Mouse (Mus musculus): ENCODE data around the gene Btnl2. TPM values are rescaled to one million over a fixed set of nuclear protein-coding genes. Genes with fewer than 3 reads are reported as not detected.

Btnl2 gene
- 1.8 and 3.7 TPM in 2 replicates for polyA plus RNA-seq (2012; rRNA removed; ENCODE audit: low replicate concordance)

GRCm38 (mm10) chr17:34354539-34354938 lies at the start of gene Btnl2:
Gene Btnl2, plus strand, starts transcription at chr17:34354822.

GRCm38 (mm10) chr17:34305380-34306030 lies 49.1 kb upstream of the Btnl2 start, which contains the start of gene H2-Eb1:
Gene H2-Eb1, plus strand, starts transcription at chr17:34305867.

GRCm38 (mm10) chr17:34325436-34325835 lies 29.2 kb upstream of the Btnl2 start, which contains the start of gene H2-Eb2:
Gene H2-Eb2, plus strand, starts transcription at chr17:34325665.

GRCm38 (mm10) chr17:34376847-34377246 lies 22.2 kb downstream of the Btnl2 start, which contains the start of gene Btnl1:
Gene Btnl1, plus strand, starts transcription at chr17:34377132.

GRCm38 (mm10) chr17:34398711-34399393 lies 44.2 kb downstream of the Btnl2 start, which contains the start of gene BC051142:
Gene BC051142, plus strand, starts transcription at chr17:34398820.

Other genes starting within 250 kb of the Btnl2 start
- gene H2-DMa, start 235.3 kb upstream of the Btnl2 start, polyA plus RNA-seq (2012; rRNA removed; ENCODE audit: low replicate concordance): 180 and 191 TPM in 2 replicates
- 112 and 199 TPM in 2 replicates for gene Brd2, start 232.2 kb upstream of the Btnl2 start, polyA plus RNA-seq (2012; rRNA removed; ENCODE audit: low replicate concordance)
- gene H2-DMb2, start 211.5 kb upstream of the Btnl2 start, polyA plus RNA-seq (2012; rRNA removed; ENCODE audit: low replicate concordance): 125 and 219 TPM in 2 replicates
- 243 and 276 TPM in 2 replicates for gene H2-DMb1, start 201.8 kb upstream of the Btnl2 start, polyA plus RNA-seq (2012; rRNA removed; ENCODE audit: low replicate concordance)
- gene Tap1, start 167.3 kb upstream of the Btnl2 start, polyA plus RNA-seq (2012; rRNA removed; ENCODE audit: low replicate concordance): 81.6 and 135 TPM in 2 replicates
- gene Psmb9, start 167.1 kb upstream of the Btnl2 start, polyA plus RNA-seq (2012; rRNA removed; ENCODE audit: low replicate concordance): 108 and 188 TPM in 2 replicates
- 204 and 242 TPM in 2 replicates for gene Psmb8, start 157.1 kb upstream of the Btnl2 start, polyA plus RNA-seq (2012; rRNA removed; ENCODE audit: low replicate concordance)
- 74.2 and 121 TPM in 2 replicates for gene Tap2, start 151.3 kb upstream of the Btnl2 start, polyA plus RNA-seq (2012; rRNA removed; ENCODE audit: low replicate concordance)
- 117 and 123 TPM in 2 replicates for gene H2-Ob, start 115.9 kb upstream of the Btnl2 start, polyA plus RNA-seq (2012; rRNA removed; ENCODE audit: low replicate concordance)
- gene H2-Ab1, start 97.1 kb upstream of the Btnl2 start, polyA plus RNA-seq (2012; rRNA removed; ENCODE audit: low replicate concordance): 2,992 and 3,635 TPM in 2 replicates
- 1,227 and 1,651 TPM in 2 replicates for gene H2-Aa, start 67.0 kb upstream of the Btnl2 start, polyA plus RNA-seq (2012; rRNA removed; ENCODE audit: low replicate concordance)
- gene H2-Eb1, start 49.0 kb upstream of the Btnl2 start, polyA plus RNA-seq (2012; rRNA removed; ENCODE audit: low replicate concordance): 606 and 611 TPM in 2 replicates
- gene H2-Eb2, start 29.2 kb upstream of the Btnl2 start, polyA plus RNA-seq (2012; rRNA removed; ENCODE audit: low replicate concordance): 4.9 and 5.3 TPM in 2 replicates
- gene Btnl1, start 22.3 kb downstream of the Btnl2 start, polyA plus RNA-seq (2012; rRNA removed; ENCODE audit: low replicate concordance): 0.20 TPM in 2 replicates
- gene BC051142, start 44.0 kb downstream of the Btnl2 start, polyA plus RNA-seq (2012; rRNA removed; ENCODE audit: low replicate concordance): 0.99 and 1.6 TPM in 2 replicates
- gene Btnl4, start 122.5 kb downstream of the Btnl2 start, polyA plus RNA-seq (2012; rRNA removed; ENCODE audit: low replicate concordance): not detected in 2 replicates
- not detected in 2 replicates for gene Btnl6, start 162.5 kb downstream of the Btnl2 start, polyA plus RNA-seq (2012; rRNA removed; ENCODE audit: low replicate concordance)
- 24.6 and 49.4 TPM in 2 replicates for gene Notch4, start 209.4 kb downstream of the Btnl2 start, polyA plus RNA-seq (2012; rRNA removed; ENCODE audit: low replicate concordance)
- 36.4 and 82.7 TPM in 2 replicates for gene Gpsm3, start 235.0 kb downstream of the Btnl2 start, polyA plus RNA-seq (2012; rRNA removed; ENCODE audit: low replicate concordance)
- gene Pbx2, start 236.4 kb downstream of the Btnl2 start, polyA plus RNA-seq (2012; rRNA removed; ENCODE audit: low replicate concordance): 51.4 and 73.4 TPM in 2 replicates
- 3.5 and 7.0 TPM in 2 replicates for gene Ager, start 243.0 kb downstream of the Btnl2 start, polyA plus RNA-seq (2012; rRNA removed; ENCODE audit: low replicate concordance)
- 70.5 and 113 TPM in 2 replicates for gene Rnf5, start 248.9 kb downstream of the Btnl2 start, polyA plus RNA-seq (2012; rRNA removed; ENCODE audit: low replicate concordance)
- gene Agpat1, start 249.4 kb downstream of the Btnl2 start, polyA plus RNA-seq (2012; rRNA removed; ENCODE audit: low replicate concordance): 298 and 323 TPM in 2 replicates

All from mammary gland, adult 2 months (tissue).